ENCODE assay signal across 11 mouse cellular contexts in the genomic region with DNA sequence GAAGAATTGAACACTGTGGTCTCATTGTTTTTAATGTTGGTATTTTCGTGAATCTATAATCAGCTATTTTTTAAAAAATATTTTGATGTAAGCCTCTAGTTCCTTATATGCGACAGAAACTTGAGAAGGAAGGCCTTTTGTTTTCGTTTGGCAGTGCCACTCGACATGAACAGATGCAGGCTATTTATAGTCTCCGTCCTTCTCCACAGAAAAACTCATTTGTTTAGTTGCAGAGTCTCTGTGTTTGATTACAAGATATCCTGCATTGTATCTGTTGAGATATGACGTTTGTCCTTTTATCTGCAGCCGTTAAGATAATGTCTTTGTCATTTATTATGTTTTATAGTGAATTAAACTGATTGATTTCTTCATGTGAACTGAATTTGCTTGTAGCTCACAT.
DNase-seq lines count a peak whose midpoint lies in the region; ATAC-seq and TF ChIP-seq lines count a peak whose summit lies in the region.
"Had no signal": no experiment of that assay in that cellular context is flagged by ENCODE, and none has a peak within 500 bp of the region (broad histone marks: within the 10 kb centered on the region; RNA-seq: fewer than 3 reads in every experiment).

No protein-coding gene starts in this region.

- 22% methylated on average over 7 of the region's 7 CpGs for WGBS in heart, embryonic 13.5 days
- WGBS in heart, embryonic 11.5 days (ENCODE audit: insufficient replicate concordance): 35% methylated on average over 7 of the region's 7 CpGs
- 29% methylated on average over 7 of the region's 7 CpGs for WGBS in lung, postnatal 0 days
- WGBS in olfactory bulb, adult 2 months: 19% methylated on average over 7 of the region's 7 CpGs

- peak; percentile 60; the same call in 1 of the 2 replicates for TF ChIP-seq EP300 in lung, postnatal 0 days (IDR thresholded peaks at IDR 0.05)

- no peak for TF ChIP-seq POLR2A in olfactory bulb, adult 2 months (IDR thresholded peaks at IDR 0.05; ENCODE audit: insufficient read depth, low read depth, low read length)

- no peak overlapping the region for H3K4me2 ChIP-seq in heart, embryonic 13.5 days
- H3K4me2 ChIP-seq in heart, embryonic 11.5 days: no peak overlapping the region
- H3K4me2 ChIP-seq in lung, postnatal 0 days (replicated peaks; ENCODE audit: low read depth, low read length): no peak overlapping the region

- H3K9ac ChIP-seq in heart, embryonic 13.5 days: no peak overlapping the region
- no peak overlapping the region for H3K9ac ChIP-seq in heart, embryonic 11.5 days (ENCODE audit: low read depth, low read length)
- H3K9ac ChIP-seq in lung, postnatal 0 days (replicated peaks; ENCODE audit: low read depth): no peak overlapping the region

- TF ChIP-seq CTCF in lung, postnatal 0 days (IDR thresholded peaks at IDR 0.05): no peak
- TF ChIP-seq CTCF in olfactory bulb, adult 2 months (IDR thresholded peaks at IDR 0.05; ENCODE audit: insufficient read depth, low read depth, low read length): no peak

- H3K4me3 ChIP-seq in heart, embryonic 13.5 days: no peak overlapping the region
- H3K4me3 ChIP-seq in heart, embryonic 11.5 days (ENCODE audit: low read depth, low read length): no peak overlapping the region
- no peak overlapping the region for H3K4me3 ChIP-seq in lung, postnatal 0 days (ENCODE audit: low read depth, low read length)
- no peak overlapping the region for H3K4me3 ChIP-seq in olfactory bulb, adult 2 months (ENCODE audit: insufficient read depth, low read depth, low read length)

- ATAC-seq in heart, embryonic 13.5 days (ENCODE audit: extremely low read depth, insufficient number of reproducible peaks, low FRiP score, low TSS enrichment): no peak
- ATAC-seq in heart, embryonic 11.5 days (replicated peaks; ENCODE audit: insufficient number of reproducible peaks, low FRiP score, low TSS enrichment): no peak
- ATAC-seq in lung, postnatal 0 days: no peak
- ATAC-seq: inflammation-experienced regulatory T-cells, adult 6 months had no signal

- H3K4me1 ChIP-seq in heart, embryonic 13.5 days: peaks cover 28% of the 10 kb centered on the region
- H3K4me1 ChIP-seq in heart, embryonic 11.5 days (ENCODE audit: control insufficient read depth, insufficient read depth, low read length): peaks cover 14% of the 10 kb centered on the region
- no peaks in the 10 kb centered on the region; the same call in 1 of the 2 replicates for H3K4me1 ChIP-seq in lung, postnatal 0 days (ENCODE audit: insufficient read depth, low read depth, low read length)
- H3K4me1 ChIP-seq in olfactory bulb, adult 2 months (ENCODE audit: control insufficient read depth, insufficient read depth, low read length): peaks cover 10% of the 10 kb centered on the region

- no peaks in the 10 kb centered on the region for H3K9me3 ChIP-seq in heart, embryonic 13.5 days
- no peaks in the 10 kb centered on the region for H3K9me3 ChIP-seq in heart, embryonic 11.5 days (replicated peaks; ENCODE audit: control insufficient read depth, low read length)
- H3K9me3 ChIP-seq in lung, postnatal 0 days (ENCODE audit: low read length): no peaks in the 10 kb centered on the region

- no peaks in the 10 kb centered on the region for H3K27me3 ChIP-seq in heart, embryonic 13.5 days (replicated peaks)
- no peaks in the 10 kb centered on the region for H3K27me3 ChIP-seq in heart, embryonic 11.5 days (ENCODE audit: control insufficient read depth, insufficient read depth, low read length)
- H3K27me3 ChIP-seq in lung, postnatal 0 days (replicated peaks; ENCODE audit: insufficient read depth, low read length): no peaks in the 10 kb centered on the region

- peak overlapping the region; percentile 65 for H3K27ac ChIP-seq in heart, embryonic 13.5 days (replicated peaks)
- no peak overlapping the region for H3K27ac ChIP-seq in heart, embryonic 11.5 days (ENCODE audit: low read depth, low read length)
- no peak overlapping the region for H3K27ac ChIP-seq in lung, postnatal 0 days (ENCODE audit: low read length)
- peak overlapping the region; percentile 56; the same call in 1 of the 2 replicates for H3K27ac ChIP-seq in olfactory bulb, adult 2 months (ENCODE audit: insufficient read depth, low read depth, low read length)

- H3K36me3 ChIP-seq in heart, embryonic 13.5 days: no peaks in the 10 kb centered on the region
- H3K36me3 ChIP-seq in heart, embryonic 11.5 days (ENCODE audit: control insufficient read depth, insufficient read depth, low read length): no peaks in the 10 kb centered on the region
- H3K36me3 ChIP-seq in lung, postnatal 0 days (ENCODE audit: insufficient read depth, low read length): no peaks in the 10 kb centered on the region

- peak; percentile 38 to 58 for DNase-seq in cerebellum, adult 18-20 months
- DNase-seq in cerebellum, postnatal 36 days: no peak
- peak; percentile 27 for DNase-seq in lung, postnatal 0 days (ENCODE audit: low spot score)
- DNase-seq in lung, postnatal 14 days: no peak
- DNase-seq in adrenal gland, postnatal 14 days: no peak
- DNase-seq: embryo, embryonic 11 days; kidney, postnatal 10 days had no signal

Comparison
In these comparisons a context has a peak if more than half of its experiments do, and no peak if none do; other contexts are left out.
1. DNase-seq: peak in cerebellum, adult 18-20 months (2 of 2) and lung, postnatal 0 days (single experiment); none in cerebellum, postnatal 36 days (0 of 2), lung, postnatal 14 days (single experiment) and adrenal gland, postnatal 14 days (single experiment).
2. H3K27ac ChIP-seq: peak in heart, embryonic 13.5 days (single experiment) and olfactory bulb, adult 2 months (single experiment); none in heart, embryonic 11.5 days (single experiment) and lung, postnatal 0 days (single experiment).